ENCODE assay signal across 11 mouse cellular contexts in the genomic region with DNA sequence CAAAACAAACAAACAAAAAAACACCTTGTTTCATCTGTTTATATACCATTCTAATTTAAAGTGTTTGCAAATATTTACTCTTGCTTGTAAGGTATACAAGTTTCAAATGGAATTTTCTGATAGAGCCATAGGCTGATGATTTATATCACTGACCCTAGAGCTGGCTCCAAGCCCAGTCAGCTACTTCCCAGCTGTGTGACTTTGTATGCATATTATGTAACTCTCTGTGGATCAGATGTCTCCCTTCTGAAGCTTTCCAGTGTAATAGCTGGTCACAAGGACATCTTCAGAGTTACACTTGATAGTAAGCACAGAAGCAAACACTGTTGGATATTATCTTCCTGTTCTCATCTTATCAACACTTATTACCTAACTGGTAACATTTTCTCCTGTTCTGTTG.
DNase-seq lines count a peak whose midpoint lies in the region; ATAC-seq and TF ChIP-seq lines count a peak whose summit lies in the region.
"Had no signal": no experiment of that assay in that cellular context is flagged by ENCODE, and none has a peak within 500 bp of the region (broad histone marks: within the 10 kb centered on the region; RNA-seq: fewer than 3 reads in every experiment).

No protein-coding gene starts in this region.

- TF ChIP-seq POLR2A in kidney, adult 2 months (IDR thresholded peaks at IDR 0.05; ENCODE audit: low read depth, low read length), result no peak

- H3K9me3 ChIP-seq in intestine, embryonic 14.5 days (ENCODE audit: control insufficient read depth, low read length), result no peaks in the 10 kb centered on the region
- no peaks in the 10 kb centered on the region for H3K9me3 ChIP-seq in intestine, postnatal 0 days (ENCODE audit: control insufficient read depth)
- no peaks in the 10 kb centered on the region for H3K9me3 ChIP-seq in heart, embryonic 10.5 days
- H3K9me3 ChIP-seq: forebrain, embryonic 12.5 days; midbrain, embryonic 10.5 days had no signal

- no peaks in the 10 kb centered on the region for H3K4me1 ChIP-seq in intestine, embryonic 14.5 days (replicated peaks; ENCODE audit: control insufficient read depth, insufficient read depth, low read length)
- H3K4me1 ChIP-seq in intestine, postnatal 0 days (replicated peaks; ENCODE audit: control insufficient read depth, insufficient read depth, low read length), result no peaks in the 10 kb centered on the region
- H3K4me1 ChIP-seq in kidney, adult 2 months (ENCODE audit: control insufficient read depth, insufficient read depth, low read length), result no peaks in the 10 kb centered on the region
- no peaks in the 10 kb centered on the region for H3K4me1 ChIP-seq in heart, embryonic 10.5 days
- H3K4me1 ChIP-seq: forebrain, embryonic 12.5 days had no signal

- no peaks in the 10 kb centered on the region for H3K36me3 ChIP-seq in intestine, embryonic 14.5 days (ENCODE audit: control insufficient read depth, insufficient read depth, low read length)
- H3K36me3 ChIP-seq in intestine, postnatal 0 days (ENCODE audit: control insufficient read depth, insufficient read depth), result no peaks in the 10 kb centered on the region
- no peaks in the 10 kb centered on the region for H3K36me3 ChIP-seq in kidney, adult 2 months (ENCODE audit: control insufficient read depth, insufficient read depth, low read length)
- no peaks in the 10 kb centered on the region for H3K36me3 ChIP-seq in heart, embryonic 10.5 days
- H3K36me3 ChIP-seq: forebrain, embryonic 12.5 days had no signal

- H3K4me2 ChIP-seq in intestine, embryonic 14.5 days (ENCODE audit: low read length), result no peak overlapping the region
- no peak overlapping the region for H3K4me2 ChIP-seq in intestine, postnatal 0 days (replicated peaks; ENCODE audit: low read depth)
- H3K4me2 ChIP-seq: forebrain, embryonic 12.5 days had no signal

- no peak for TF ChIP-seq CTCF in intestine, postnatal 0 days (IDR thresholded peaks at IDR 0.05; ENCODE audit: low read depth)
- no peak for TF ChIP-seq CTCF in kidney, adult 2 months (conservative IDR thresholded peaks at IDR 0.05; ENCODE audit: insufficient read depth, insufficient read length, low read depth, low read length)

- ATAC-seq in intestine, embryonic 14.5 days (replicated peaks; ENCODE audit: low FRiP score, low TSS enrichment, low read depth), result 0 out of 2 replicates have a peak, but pooled peaks have one; percentile 66
- no peak for ATAC-seq in intestine, postnatal 0 days

- no peak overlapping the region for H3K9ac ChIP-seq in intestine, embryonic 14.5 days (ENCODE audit: low read length)
- no peak overlapping the region for H3K9ac ChIP-seq in intestine, postnatal 0 days (ENCODE audit: low read depth, low read length)
- H3K9ac ChIP-seq: forebrain, embryonic 12.5 days had no signal

- H3K27me3 ChIP-seq in intestine, embryonic 14.5 days (replicated peaks; ENCODE audit: control insufficient read depth, insufficient read depth, low read length), result no peaks in the 10 kb centered on the region
- H3K27me3 ChIP-seq in intestine, postnatal 0 days (replicated peaks; ENCODE audit: control insufficient read depth, insufficient read depth, low read length), result no peaks in the 10 kb centered on the region
- no peaks in the 10 kb centered on the region for H3K27me3 ChIP-seq in kidney, adult 2 months (replicated peaks; ENCODE audit: control insufficient read depth, insufficient read depth, low read length)
- H3K27me3 ChIP-seq in heart, embryonic 10.5 days (ENCODE audit: insufficient read depth, poor library complexity, severe bottlenecking), result no peaks in the 10 kb centered on the region
- H3K27me3 ChIP-seq: forebrain, embryonic 12.5 days had no signal

- no peak overlapping the region for H3K4me3 ChIP-seq in intestine, embryonic 14.5 days (ENCODE audit: low read depth, low read length)
- H3K4me3 ChIP-seq in intestine, postnatal 0 days (ENCODE audit: low read depth, low read length), result no peak overlapping the region
- H3K4me3 ChIP-seq in kidney, adult 2 months (ENCODE audit: insufficient read depth, low read depth, low read length), result no peak overlapping the region
- no peak overlapping the region for H3K4me3 ChIP-seq in heart, embryonic 10.5 days
- H3K4me3 ChIP-seq: forebrain, embryonic 12.5 days; midbrain, embryonic 10.5 days had no signal

- H3K27ac ChIP-seq in intestine, embryonic 14.5 days (ENCODE audit: low read depth), result no peak overlapping the region
- no peak overlapping the region for H3K27ac ChIP-seq in intestine, postnatal 0 days (ENCODE audit: low read depth, low read length)
- H3K27ac ChIP-seq in kidney, adult 2 months (ENCODE audit: insufficient read depth, low read depth, low read length), result no peak overlapping the region
- H3K27ac ChIP-seq in heart, embryonic 10.5 days, result no peak overlapping the region
- H3K27ac ChIP-seq: forebrain, embryonic 12.5 days; midbrain, embryonic 10.5 days had no signal

- peak; percentile 65 for DNase-seq in intestine, embryonic 14.5 days (ENCODE audit: low spot score)
- DNase-seq in adipocyte (ENCODE audit: low spot score), result peak; percentile 24
- peak; percentile 17 for DNase-seq in kidney, adult 2 months
- peak; percentile 38 for DNase-seq in lung, postnatal 36 days
- no peak for DNase-seq in right cerebral cortex, postnatal 10 days (ENCODE audit: low spot score in 2 of 2)
- DNase-seq in heart, embryonic 10.5 days (ENCODE audit: low spot score), result no peak
- DNase-seq in thymus, postnatal 25 days, result no peak
- DNase-seq: layer of hippocampus, postnatal 36 days had no signal

Comparison
In these comparisons a context has a peak if more than half of its experiments do, and no peak if none do; other contexts are left out.
1. DNase-seq: peak in intestine, embryonic 14.5 days (single experiment), adipocyte (single experiment), kidney, adult 2 months (single experiment) and lung, postnatal 36 days (single experiment); none in right cerebral cortex, postnatal 10 days (0 of 2), heart, embryonic 10.5 days (single experiment) and thymus, postnatal 25 days (single experiment).